Mouse (Mus musculus) intestine, embryonic 15.5 days (tissue): ENCODE results near the gene Hnrnpa0. TPM values are rescaled to one million over a fixed set of nuclear protein-coding genes. Genes with fewer than 3 reads are reported as not detected.
"Not testable (repeated sequence)": the region's sequence is repeated elsewhere in the genome, so short reads cannot be mapped to it uniquely, and the experiment has no call there.

ENCODE experiments used
- ATAC-seq: fragments of 200-750 bp; cut with Nextera tagmentation; 2 replicates; pipeline ENCODE4 v1.8.0; 2017; ENCODE audit warnings: moderate TSS enrichment, moderate library complexity
- H3K27ac ChIP-seq: fragments of 300-500 bp; sonication (generic); 2 replicates; pipeline ENCODE4 v1.5.1; 2015; ENCODE audit warnings: mild to moderate bottlenecking, inconsistent platforms
- H3K27me3 ChIP-seq: fragments of 300-500 bp; sonication (generic); replicated peaks from 2 replicates; pipeline ENCODE4 v1.6.1; 2015; ENCODE audit warnings: inconsistent platforms
- H3K36me3 ChIP-seq: fragments of 300-500 bp; sonication (generic); 2 replicates; pipeline ENCODE4 v1.6.1; 2015; ENCODE audit warnings: inconsistent platforms
- H3K4me1 ChIP-seq: fragments of 300-500 bp; sonication (generic); replicated peaks from 2 replicates; pipeline ENCODE4 v1.6.1; 2015; ENCODE audit warnings: inconsistent platforms
- H3K4me2 ChIP-seq: fragments of 300-500 bp; sonication (generic); replicated peaks from 2 replicates; pipeline ENCODE4 v1.6.1; 2015; ENCODE audit warnings: mild to moderate bottlenecking, inconsistent platforms
- H3K4me3 ChIP-seq: fragments of 300-500 bp; sonication (generic); replicated peaks from 2 replicates; pipeline ENCODE4 v1.5.1; 2015; ENCODE audit warnings: inconsistent platforms
- H3K9ac ChIP-seq: fragments of 300-500 bp; sonication (generic); 2 replicates; pipeline ENCODE4 v1.6.1; 2015; ENCODE audit warnings: inconsistent platforms
- H3K9me3 ChIP-seq: fragments of 300-500 bp; sonication (generic); 2 replicates; pipeline ENCODE4 v1.6.1; 2016; ENCODE audit warnings: inconsistent platforms
- WGBS: fragments of 180-500 bp; shearing (Covaris S2); methylation state at CpG from one replicate; pipeline ENCODE4 v1.1.7; 2015; 5-methylcytosine and 5-hydroxymethylcytosine counted together
- polyA plus RNA-seq: library from polyadenylated mRNA; unstranded; fragments of >200 nt; fragmentation: Nextera tagmentation; extraction: Ambion mirVana; gene quantifications from 2 replicates; pipeline ENCODE4 v1.2.1, GENCODE M21; 2015

Hnrnpa0 gene
- polyA plus RNA-seq, 1 experiment from 2014 or later, result 36.2 TPM

GRCm38 (mm10) chr13:58149033-58149558, 20.7 kb upstream of the Hnrnpa0 start:
- peak overlapping the region; percentile 79 for H3K4me2 ChIP-seq
- 40% methylated on average over 5 of the region's 5 CpGs for WGBS
- no peaks in the 10 kb centered on the region for H3K36me3 ChIP-seq
- ATAC-seq, result peak; percentile 65
- H3K9ac ChIP-seq, result peak overlapping the region; percentile 32; the same call in 1 of the 2 replicates
- 0 out of 2 replicates have a peak, but pooled peaks cover 8% of the 10 kb centered on the region for H3K4me1 ChIP-seq
- H3K27ac ChIP-seq, result no peak overlapping the region
- H3K4me3 ChIP-seq, result peak overlapping the region; percentile 35
- H3K9me3 ChIP-seq, result no peaks in the 10 kb centered on the region
- no peaks in the 10 kb centered on the region for H3K27me3 ChIP-seq

DNA sequence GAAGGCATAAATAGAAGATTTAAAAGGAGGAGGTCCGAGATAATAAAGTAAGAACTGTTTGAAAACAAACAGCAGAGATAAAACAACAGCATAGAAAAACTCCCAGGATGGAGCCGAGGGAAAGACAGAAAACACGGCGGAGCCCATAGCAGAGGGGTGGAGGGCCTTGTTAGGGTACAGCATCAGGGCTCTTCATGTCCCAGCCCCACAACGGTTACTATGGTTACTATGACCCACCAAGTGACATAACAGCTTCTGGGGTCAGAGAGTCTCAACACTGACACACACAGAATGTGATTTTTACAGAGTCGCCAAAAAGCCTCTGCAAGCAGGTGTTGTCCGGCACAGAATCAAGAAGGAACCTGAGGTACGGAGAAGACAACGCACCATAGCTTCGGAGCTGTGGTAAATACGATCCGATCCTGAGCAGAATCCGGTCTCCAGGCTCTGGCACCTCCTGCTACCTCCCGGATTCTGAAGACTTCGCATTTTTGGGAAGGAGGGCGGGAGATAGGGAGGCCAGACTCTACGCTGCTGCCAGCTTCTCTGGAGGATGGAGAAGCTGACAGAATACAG, 20.0 kb upstream of the Hnrnpa0 start:
- H3K9ac ChIP-seq, result peak overlapping the region; percentile 32

DNA sequence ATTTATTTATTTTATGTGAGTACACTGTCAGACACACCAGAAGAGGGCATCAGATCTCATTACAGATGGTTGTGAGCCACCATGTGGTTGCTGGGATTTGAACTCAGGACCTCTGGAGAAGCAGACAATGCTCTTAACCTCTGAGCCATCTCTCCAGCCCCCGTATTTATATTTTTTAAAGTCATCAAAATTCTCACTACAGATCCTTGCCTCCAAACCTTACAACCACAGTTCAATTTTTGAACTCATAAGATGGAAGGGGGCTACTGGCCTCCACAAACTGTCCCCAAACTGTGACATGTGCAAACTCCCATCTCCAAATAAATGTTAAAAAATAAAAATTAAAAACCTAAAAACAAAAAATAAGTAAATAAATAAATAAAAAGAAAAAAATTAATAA, 19.4 kb upstream of the Hnrnpa0 start:
- no peak overlapping the region for H3K9ac ChIP-seq
- 88% methylated on average over 1 of the region's 1 CpGs for WGBS
- no peak overlapping the region for H3K4me3 ChIP-seq
- H3K36me3 ChIP-seq, result no peaks in the 10 kb centered on the region
- no peaks in the 10 kb centered on the region for H3K9me3 ChIP-seq
- no peak overlapping the region for H3K4me2 ChIP-seq
- ATAC-seq, result no peak
- no peaks in the 10 kb centered on the region for H3K27me3 ChIP-seq
- no peak overlapping the region for H3K27ac ChIP-seq
- 0 out of 2 replicates have a peak, but pooled peaks cover 8% of the 10 kb centered on the region for H3K4me1 ChIP-seq

More for the DNA sequence above, 20.0 kb upstream of the Hnrnpa0 start:
- H3K4me1 ChIP-seq, result 0 out of 2 replicates have a peak, but pooled peaks cover 8% of the 10 kb centered on the region
- 0 out of 2 replicates have a peak overlapping the region, but pooled peaks have one; percentile 17 for H3K27ac ChIP-seq
- H3K27me3 ChIP-seq, result no peaks in the 10 kb centered on the region
- H3K4me2 ChIP-seq, result peak overlapping the region; percentile 79
- ATAC-seq, result peak; percentile 92
- H3K4me3 ChIP-seq, result peak overlapping the region; percentile 35
- H3K9me3 ChIP-seq, result no peaks in the 10 kb centered on the region
- under 1% methylated on average over 17 of the region's 17 CpGs for WGBS
- H3K36me3 ChIP-seq, result no peaks in the 10 kb centered on the region

GRCm38 (mm10) chr13:58146603-58147002, 18.2 kb upstream of the Hnrnpa0 start:
- H3K36me3 ChIP-seq, ATAC-seq, H3K27ac ChIP-seq, H3K9ac ChIP-seq, H3K4me2 ChIP-seq, H3K9me3 ChIP-seq, H3K27me3 ChIP-seq, H3K4me3 ChIP-seq, H3K4me1 ChIP-seq: not testable (repeated sequence)
- WGBS, result 97% methylated on average over 8 of the region's 8 CpGs

DNA sequence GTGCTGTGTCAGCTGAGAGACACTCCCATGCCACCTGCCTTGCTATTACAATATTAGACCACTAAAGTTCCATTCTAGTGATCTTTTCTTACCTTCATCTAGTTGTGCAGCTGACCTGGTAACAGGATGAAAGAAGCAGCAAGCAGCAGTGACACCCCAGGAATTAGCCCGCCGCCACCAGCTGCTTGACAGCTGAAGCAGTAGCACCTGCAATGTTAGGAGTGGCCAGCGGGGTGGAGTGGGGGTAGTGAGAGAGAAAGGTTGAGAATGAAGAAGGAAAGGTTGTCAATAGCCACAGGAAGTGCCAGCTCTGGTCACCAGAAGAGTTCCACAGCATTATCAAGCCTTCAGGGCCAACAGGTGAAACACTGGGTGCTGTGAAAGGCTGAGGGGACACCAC, 3.3 kb upstream of the Hnrnpa0 start:
- H3K4me3 ChIP-seq, result no peak overlapping the region
- no peaks in the 10 kb centered on the region for H3K27me3 ChIP-seq
- H3K9me3 ChIP-seq, result no peaks in the 10 kb centered on the region
- no peak overlapping the region for H3K9ac ChIP-seq
- no peak overlapping the region for H3K4me2 ChIP-seq
- H3K36me3 ChIP-seq, result no peaks in the 10 kb centered on the region
- WGBS, result 47% methylated on average over 3 of the region's 3 CpGs
- H3K27ac ChIP-seq, result no peak overlapping the region
- H3K4me1 ChIP-seq, result peaks cover 10% of the 10 kb centered on the region
- no peak for ATAC-seq

- H3K4me2 ChIP-seq, result peak overlapping the region; percentile 73
- peak overlapping the region; percentile 90 for H3K4me3 ChIP-seq
- H3K27ac ChIP-seq, result peak overlapping the region; percentile 98
- 28% methylated on average over 4 of the region's 4 CpGs for WGBS
- H3K27me3 ChIP-seq, result no peaks in the 10 kb centered on the region
- no peaks in the 10 kb centered on the region for H3K9me3 ChIP-seq
- peak overlapping the region; percentile 99 for H3K9ac ChIP-seq
- ATAC-seq, result peak; percentile 0; the same call in 1 of the 2 replicates
- peaks cover 12% of the 10 kb centered on the region for H3K4me1 ChIP-seq
- H3K36me3 ChIP-seq, result no peaks in the 10 kb centered on the region
These were observed 1.4 kb upstream of the Hnrnpa0 start for GRCm38 (mm10) chr13:58129687-58130246.

GRCm38 (mm10) chr13:58128768-58129671, 664 bp upstream of the Hnrnpa0 start:
- no peaks in the 10 kb centered on the region for H3K27me3 ChIP-seq
- peak overlapping the region; percentile 98 for H3K27ac ChIP-seq
- H3K4me2 ChIP-seq, result peak overlapping the region; percentile 73
- no peaks in the 10 kb centered on the region for H3K9me3 ChIP-seq
- peak; percentile 97 for ATAC-seq
- peak overlapping the region; percentile 99 for H3K9ac ChIP-seq
- WGBS, result under 1% methylated on average over 82 of the region's 83 CpGs
- peaks cover 18% of the 10 kb centered on the region for H3K4me1 ChIP-seq
- peak overlapping the region; percentile 90 for H3K4me3 ChIP-seq
- no peaks in the 10 kb centered on the region for H3K36me3 ChIP-seq

DNA sequence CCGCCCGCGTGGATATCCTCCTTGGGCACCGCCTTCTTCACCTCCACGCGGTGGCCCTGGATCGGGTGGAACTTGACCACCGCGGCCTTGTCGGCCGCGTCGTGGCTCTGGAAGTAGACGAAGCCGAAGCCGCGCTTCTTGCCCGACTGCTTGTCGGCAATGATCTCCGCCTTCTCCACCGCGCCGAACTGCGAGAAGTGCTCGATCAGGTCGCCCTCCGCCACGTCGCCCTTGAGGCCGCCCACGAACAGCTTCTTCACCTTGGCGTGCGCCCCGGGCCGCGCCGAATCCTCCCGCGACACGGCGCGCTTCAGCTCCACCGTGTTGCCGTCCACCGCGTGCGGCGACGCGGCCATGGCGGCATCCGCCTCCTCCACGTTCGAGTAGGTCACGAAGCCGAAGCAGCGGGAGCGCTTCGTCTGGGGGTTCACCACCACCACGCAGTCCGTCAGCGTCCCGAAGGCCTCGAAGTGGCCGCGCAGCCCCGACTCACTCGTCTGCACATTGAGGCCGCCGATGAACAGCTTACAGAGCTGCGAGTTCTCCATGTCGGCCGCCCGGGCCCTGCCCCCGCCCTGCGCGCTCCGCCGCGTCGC, 492 bp downstream of the Hnrnpa0 start:
- Histone ChIP-seq H3K4me1 (peaks cover 24% of the 10 kb centered on the region), H3K4me2 (peak overlapping the region; percentile 65), H3K4me3 (peak overlapping the region; percentile 90), H3K27me3 (no peaks in the 10 kb centered on the region), H3K9ac (peak overlapping the region; percentile 99), H3K27ac (peak overlapping the region; percentile 98), H3K9me3 (no peaks in the 10 kb centered on the region), H3K36me3 (no peaks in the 10 kb centered on the region)
- peak; percentile 39 for ATAC-seq
- under 1% methylated on average over 79 of the region's 81 CpGs for WGBS

GRCm38 (mm10) chr13:58126862-58127765, 1.2 kb downstream of the Hnrnpa0 start:
- Histone ChIP-seq H3K4me1 (peaks cover 24% of the 10 kb centered on the region), H3K27ac (peak overlapping the region; percentile 98), H3K9ac (peak overlapping the region; percentile 99), H3K4me3 (peak overlapping the region; percentile 90), H3K9me3 (no peaks in the 10 kb centered on the region), H3K36me3 (no peaks in the 10 kb centered on the region), H3K4me2 (peak overlapping the region; percentile 65), H3K27me3 (no peaks in the 10 kb centered on the region)
- no peak for ATAC-seq
- WGBS, result under 1% methylated on average over 63 of the region's 92 CpGs

DNA sequence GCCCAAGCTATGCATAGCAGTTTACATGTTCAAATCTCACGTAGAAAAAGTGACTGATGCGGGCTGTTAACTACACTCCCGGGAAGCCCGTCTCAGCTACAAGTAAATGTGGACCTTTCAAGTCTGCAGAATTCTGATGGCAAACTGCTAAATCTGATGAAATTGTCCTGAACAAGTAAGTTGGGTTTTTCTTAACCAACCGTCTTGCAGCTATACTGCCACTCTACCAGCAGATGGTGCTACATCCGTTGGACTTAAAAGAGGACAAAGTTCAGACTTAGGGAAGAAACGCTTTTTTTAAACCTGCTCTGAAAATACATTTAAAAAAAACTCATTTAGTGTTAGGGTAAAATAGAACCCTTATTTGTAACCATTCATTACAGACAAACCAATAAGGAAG, 2.2 kb downstream of the Hnrnpa0 start:
- Histone ChIP-seq H3K4me3 (peak overlapping the region; percentile 23), H3K9me3 (no peaks in the 10 kb centered on the region), H3K9ac (peak overlapping the region; percentile 6), H3K27me3 (no peaks in the 10 kb centered on the region), H3K4me1 (peaks cover 24% of the 10 kb centered on the region), H3K4me2 (peak overlapping the region; percentile 54), H3K27ac (no peak overlapping the region), H3K36me3 (no peaks in the 10 kb centered on the region)
- ATAC-seq, result no peak
- WGBS, result 20% methylated on average over 7 of the region's 7 CpGs

- Histone ChIP-seq H3K4me3 (no peak overlapping the region), H3K9me3 (no peaks in the 10 kb centered on the region), H3K9ac (no peak overlapping the region), H3K4me2 (no peak overlapping the region), H3K36me3 (no peaks in the 10 kb centered on the region), H3K27me3 (no peaks in the 10 kb centered on the region), H3K27ac (no peak overlapping the region), H3K4me1 (peaks cover 22% of the 10 kb centered on the region)
- ATAC-seq, result no peak
- 55% methylated on average over 2 of the region's 2 CpGs for WGBS
These were observed 3.4 kb downstream of the Hnrnpa0 start for GRCm38 (mm10) chr13:58124989-58125388.
